Mouse (Mus musculus): Measurements from ENCODE around the gene 5730596B20Rik. TPM values are rescaled to one million over a fixed set of nuclear protein-coding genes. Genes with fewer than 3 reads are reported as not detected.

5730596B20Rik gene
- polyA plus RNA-seq, 1 experiment from 2014 or later = 0.05 TPM

- no peaks in the 10 kb centered on the region for H3K9me3 ChIP-seq (replicated peaks; ENCODE audit: control insufficient read depth, low read length)
- no peak overlapping the region for H3K4me3 ChIP-seq (ENCODE audit: low read depth, low read length)
- no peak overlapping the region for H3K4me2 ChIP-seq (ENCODE audit: low read depth, low read length)
- H3K27ac ChIP-seq (ENCODE audit: low read length) = no peak overlapping the region
- WGBS (ENCODE audit: insufficient replicate concordance) = 24% methylated on average over 4 of the region's 4 CpGs
- no peak overlapping the region for H3K9ac ChIP-seq (ENCODE audit: low read depth, low read length)
- H3K36me3 ChIP-seq (ENCODE audit: control insufficient read depth, insufficient read depth) = no peaks in the 10 kb centered on the region
- ATAC-seq (ENCODE audit: low read depth) = no peak
- H3K4me1 ChIP-seq (ENCODE audit: control insufficient read depth, low read depth, low read length) = no peaks in the 10 kb centered on the region
- H3K27me3 ChIP-seq (ENCODE audit: control insufficient read depth, insufficient read depth, low read depth, low read length) = peaks cover 95% of the 10 kb centered on the region
Observed at GRCm38 (mm10) chr6:52166431-52167077, 10.7 kb upstream of the 5730596B20Rik start.

GRCm38 (mm10) chr6:52167176-52167575 lies 10.1 kb upstream of the 5730596B20Rik start:
- H3K9ac ChIP-seq (ENCODE audit: low read depth, low read length) = no peak overlapping the region
- H3K27ac ChIP-seq (ENCODE audit: low read length) = no peak overlapping the region
- no peaks in the 10 kb centered on the region for H3K9me3 ChIP-seq (replicated peaks; ENCODE audit: control insufficient read depth, low read length)
- H3K4me2 ChIP-seq (ENCODE audit: low read depth, low read length) = no peak overlapping the region
- 40% methylated on average over 1 of the region's 1 CpGs for WGBS (ENCODE audit: insufficient replicate concordance)
- H3K4me1 ChIP-seq (ENCODE audit: control insufficient read depth, low read depth, low read length) = no peaks in the 10 kb centered on the region
- H3K4me3 ChIP-seq (ENCODE audit: low read depth, low read length) = no peak overlapping the region
- no peaks in the 10 kb centered on the region for H3K36me3 ChIP-seq (ENCODE audit: control insufficient read depth, insufficient read depth)
- peaks cover 96% of the 10 kb centered on the region for H3K27me3 ChIP-seq (ENCODE audit: control insufficient read depth, insufficient read depth, low read depth, low read length)
- no peak for ATAC-seq (ENCODE audit: low read depth)

- Histone ChIP-seq H3K4me3 (ENCODE audit: low read depth, low read length) (no peak overlapping the region), H3K9ac (ENCODE audit: low read depth, low read length) (no peak overlapping the region)
Observed at GRCm38 (mm10) chr6:52167736-52168161, 9.5 kb upstream of the 5730596B20Rik start.

GRCm38 (mm10) chr6:52168191-52169055 lies 8.9 kb upstream of the 5730596B20Rik start:
- H3K27me3 ChIP-seq (ENCODE audit: control insufficient read depth, insufficient read depth, low read depth, low read length) = peaks cover 96% of the 10 kb centered on the region
- no peak overlapping the region for H3K27ac ChIP-seq (ENCODE audit: low read length)
- peaks cover 3% of the 10 kb centered on the region; the same call in 1 of the 2 replicates for H3K4me1 ChIP-seq (ENCODE audit: control insufficient read depth, low read depth, low read length)
- no peaks in the 10 kb centered on the region for H3K9me3 ChIP-seq (replicated peaks; ENCODE audit: control insufficient read depth, low read length)
- H3K4me2 ChIP-seq (ENCODE audit: low read depth, low read length) = no peak overlapping the region
- no peak overlapping the region for H3K9ac ChIP-seq (ENCODE audit: low read depth, low read length)
- H3K4me3 ChIP-seq (ENCODE audit: low read depth, low read length) = no peak overlapping the region
- ATAC-seq (ENCODE audit: low read depth) = no peak
- 29% methylated on average over 42 of the region's 42 CpGs for whole genome bisulfite sequencing (ENCODE audit: insufficient replicate concordance)
- no peaks in the 10 kb centered on the region for H3K36me3 ChIP-seq (ENCODE audit: control insufficient read depth, insufficient read depth)

More at GRCm38 (mm10) chr6:52167736-52168161, 9.5 kb upstream of the 5730596B20Rik start:
- no peak for ATAC-seq (ENCODE audit: low read depth)
- Histone ChIP-seq H3K36me3 (ENCODE audit: control insufficient read depth, insufficient read depth) (no peaks in the 10 kb centered on the region), H3K4me2 (ENCODE audit: low read depth, low read length) (no peak overlapping the region), H3K9me3 (replicated peaks; ENCODE audit: control insufficient read depth, low read length) (no peaks in the 10 kb centered on the region), H3K27me3 (ENCODE audit: control insufficient read depth, insufficient read depth, low read depth, low read length) (peaks cover 97% of the 10 kb centered on the region), H3K27ac (ENCODE audit: low read length) (no peak overlapping the region), H3K4me1 (ENCODE audit: control insufficient read depth, low read depth, low read length) (peaks cover 3% of the 10 kb centered on the region; the same call in 1 of the 2 replicates)
- 34% methylated on average over 14 of the region's 14 CpGs for WGBS (ENCODE audit: insufficient replicate concordance)

- Histone ChIP-seq H3K9ac (ENCODE audit: low read depth, low read length) (no peak overlapping the region), H3K36me3 (ENCODE audit: control insufficient read depth, insufficient read depth) (no peaks in the 10 kb centered on the region), H3K9me3 (replicated peaks; ENCODE audit: control insufficient read depth, low read length) (no peaks in the 10 kb centered on the region), H3K4me3 (ENCODE audit: low read depth, low read length) (no peak overlapping the region), H3K4me1 (ENCODE audit: control insufficient read depth, low read depth, low read length) (peaks cover 3% of the 10 kb centered on the region; the same call in 1 of the 2 replicates), H3K4me2 (ENCODE audit: low read depth, low read length) (no peak overlapping the region), H3K27me3 (ENCODE audit: control insufficient read depth, insufficient read depth, low read depth, low read length) (peaks cover 92% of the 10 kb centered on the region), H3K27ac (ENCODE audit: low read length) (no peak overlapping the region)
- WGBS (ENCODE audit: insufficient replicate concordance) = 37% methylated on average over 16 of the region's 16 CpGs
- ATAC-seq (ENCODE audit: low read depth) = no peak
Observed at GRCm38 (mm10) chr6:52169499-52170165, 7.7 kb upstream of the 5730596B20Rik start.

- peak; percentile 77 for ATAC-seq (ENCODE audit: low read depth)
- Histone ChIP-seq H3K27me3 (ENCODE audit: control insufficient read depth, insufficient read depth, low read depth, low read length) (peaks cover 92% of the 10 kb centered on the region), H3K4me3 (ENCODE audit: low read depth, low read length) (no peak overlapping the region), H3K4me1 (ENCODE audit: control insufficient read depth, low read depth, low read length) (peaks cover 3% of the 10 kb centered on the region; the same call in 1 of the 2 replicates), H3K9me3 (replicated peaks; ENCODE audit: control insufficient read depth, low read length) (no peaks in the 10 kb centered on the region), H3K27ac (ENCODE audit: low read length) (no peak overlapping the region), H3K36me3 (ENCODE audit: control insufficient read depth, insufficient read depth) (no peaks in the 10 kb centered on the region), H3K4me2 (ENCODE audit: low read depth, low read length) (no peak overlapping the region), H3K9ac (ENCODE audit: low read depth, low read length) (no peak overlapping the region)
- 16% methylated on average over 40 of the region's 40 CpGs for WGBS (ENCODE audit: insufficient replicate concordance)
Observed at GRCm38 (mm10) chr6:52170166-52170897, 7.0 kb upstream of the 5730596B20Rik start.

- Histone ChIP-seq H3K27me3 (ENCODE audit: control insufficient read depth, insufficient read depth, low read depth, low read length) (peaks cover 92% of the 10 kb centered on the region), H3K4me3 (ENCODE audit: low read depth, low read length) (no peak overlapping the region), H3K36me3 (ENCODE audit: control insufficient read depth, insufficient read depth) (no peaks in the 10 kb centered on the region), H3K4me1 (ENCODE audit: control insufficient read depth, low read depth, low read length) (peaks cover 3% of the 10 kb centered on the region; the same call in 1 of the 2 replicates), H3K9ac (ENCODE audit: low read depth, low read length) (no peak overlapping the region), H3K9me3 (replicated peaks; ENCODE audit: control insufficient read depth, low read length) (no peaks in the 10 kb centered on the region), H3K27ac (ENCODE audit: low read length) (no peak overlapping the region), H3K4me2 (ENCODE audit: low read depth, low read length) (no peak overlapping the region)
- WGBS (ENCODE audit: insufficient replicate concordance) = 4% methylated on average over 5 of the region's 5 CpGs
- no peak for ATAC-seq (ENCODE audit: low read depth)
Observed at GRCm38 (mm10) chr6:52170898-52171223, 6.4 kb upstream of the 5730596B20Rik start.

- Histone ChIP-seq H3K9ac (ENCODE audit: low read depth, low read length) (no peak overlapping the region), H3K4me2 (ENCODE audit: low read depth, low read length) (no peak overlapping the region), H3K27ac (ENCODE audit: low read length) (no peak overlapping the region), H3K27me3 (ENCODE audit: control insufficient read depth, insufficient read depth, low read depth, low read length) (peaks cover 92% of the 10 kb centered on the region), H3K4me3 (ENCODE audit: low read depth, low read length) (no peak overlapping the region), H3K9me3 (replicated peaks; ENCODE audit: control insufficient read depth, low read length) (no peaks in the 10 kb centered on the region), H3K36me3 (ENCODE audit: control insufficient read depth, insufficient read depth) (no peaks in the 10 kb centered on the region), H3K4me1 (ENCODE audit: control insufficient read depth, low read depth, low read length) (peaks cover 3% of the 10 kb centered on the region; the same call in 1 of the 2 replicates)
- 22% methylated on average over 4 of the region's 4 CpGs for WGBS (ENCODE audit: insufficient replicate concordance)
- ATAC-seq (ENCODE audit: low read depth) = no peak
Observed at GRCm38 (mm10) chr6:52171331-52171730, 6.0 kb upstream of the 5730596B20Rik start.
